Mouse (Mus musculus) lung, adult 2 months (tissue): ENCODE data around the gene Polr3h.

ENCODE experiments used
- CTCF ChIP-seq: fragments of 200-500 bp; IDR thresholded peaks from 2 replicates; pipeline ENCODE4 v1.5.1; 2011; ENCODE audit warnings: mild to moderate bottlenecking, low read length, control low read depth; ENCODE audit not compliant: insufficient read depth
- POLR2A ChIP-seq: fragments of 200-500 bp; IDR thresholded peaks from 2 replicates; pipeline ENCODE4 v1.6.1; 2011; ENCODE audit warnings: low read depth, mild to moderate bottlenecking, control low read depth, low read length, borderline replicate concordance; ENCODE audit errors: extremely low read depth

- no peak for TF ChIP-seq CTCF
- no peak for TF ChIP-seq POLR2A
Measured at GRCm38 (mm10) chr15:81847161-81847560, 78.9 kb downstream of the Polr3h start.
